ENCODE assay signal across 11 mouse cellular contexts in the genomic region with DNA sequence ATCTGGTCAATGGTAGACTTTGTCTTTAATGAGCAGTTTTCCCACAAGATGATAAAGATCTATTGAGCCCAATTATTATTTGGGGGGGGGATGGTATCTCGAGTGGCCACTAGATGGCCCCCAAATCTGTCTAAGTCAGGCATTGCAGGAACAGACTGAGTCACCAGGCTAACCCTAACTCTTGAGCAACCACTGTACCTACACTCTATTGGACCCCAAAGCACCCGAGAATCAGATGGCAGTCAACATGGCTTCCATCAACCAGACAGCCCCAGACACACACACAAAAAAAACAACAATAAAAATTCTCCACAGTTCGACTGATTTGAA. TPM values are rescaled to one million over a fixed set of nuclear protein-coding genes. Genes with fewer than 3 reads are reported as not detected.
A peak's percentile ranks its signal among the peaks of the same experiment; 100 is the strongest.
DNase-seq lines count a peak whose midpoint lies in the region; ATAC-seq and TF ChIP-seq lines count a peak whose summit lies in the region.
"Had no signal": no experiment of that assay in that cellular context is flagged by ENCODE, and none has a peak within 500 bp of the region (broad histone marks: within the 10 kb centered on the region; RNA-seq: fewer than 3 reads in every experiment).

No protein-coding gene starts in this region.

- no peak overlapping the region for H3K4me3 ChIP-seq in lung, adult 2 months (replicated peaks; ENCODE audit: extremely low read depth, low read depth, low read length)
- H3K4me3 ChIP-seq: intestine, embryonic 15.5 days; limb, embryonic 12.5 days had no signal

- peak; percentile 46 for DNase-seq in embryo, embryonic 10.5 days (ENCODE audit: low spot score)
- DNase-seq in embryo, embryonic 10 days (ENCODE audit: low spot score) = no peak
- no peak for DNase-seq in lung, adult 2 months
- DNase-seq in lung, adult 18-20 months = no peak
- DNase-seq in NIH3T3 (ENCODE audit: low read depth) = peak; percentile 58
- DNase-seq in gastrocnemius, postnatal 36 days = no peak
- DNase-seq in layer of hippocampus, postnatal 25 days (ENCODE audit: extremely low spot score in 1 of 2, low spot score in 1 of 2) = no peak
- DNase-seq: right cerebral cortex, postnatal 14 days had no signal

- intact Hi-C loops in gastrocnemius, postnatal 36 days (cut with DNase I) = no loop called here

- no peak for TF ChIP-seq POLR2A in lung, adult 2 months (IDR thresholded peaks at IDR 0.05; ENCODE audit: borderline replicate concordance, extremely low read depth, low read depth, low read length)

- 33% methylated on average over 3 of the region's 3 CpGs for WGBS in lung, adult 2 months

- ATAC-seq in neutrophil, adult 5-6 weeks (ENCODE audit: extremely low read depth, insufficient number of reproducible peaks, low FRiP score, poor library complexity, severe bottlenecking) = peak; percentile 64; the same call in 1 of the 2 replicates
- ATAC-seq: intestine, embryonic 15.5 days had no signal

- peak; percentile 28; the same call in 1 of the 2 replicates for TF ChIP-seq CTCF in lung, adult 2 months (IDR thresholded peaks at IDR 0.05; ENCODE audit: insufficient read depth, low read length)

- H3K4me1 ChIP-seq in lung, adult 2 months (ENCODE audit: control insufficient read depth, insufficient read depth, low read length) = no peaks in the 10 kb centered on the region
- H3K4me1 ChIP-seq: limb, embryonic 12.5 days had no signal

RNA-seq across cellular contexts. Expression of gene Myl9, which starts 12.5 kb away (rescaled TPM):
- 174 and 258 TPM in 2 replicates for polyA plus RNA-seq in lung, adult 2 months (2012; rRNA removed)
- total RNA-seq in neutrophil, adult 5-6 weeks (2017) = 22.3 and 27.6 TPM in 2 replicates
- 10 to 100 TPM; 44.2 to 82.8 TPM for total RNA-seq in gastrocnemius, postnatal 36 days (2021)
- 10 to 100 TPM; 14.3 to 18.8 TPM for total RNA-seq in layer of hippocampus, postnatal 25 days (2021)

RNA-seq across cellular contexts. Expression of gene Tgif2, which starts 52.1 kb away (rescaled TPM):
- polyA plus RNA-seq in lung, adult 2 months (2012; rRNA removed) = 8.4 and 11.8 TPM in 2 replicates
- total RNA-seq in neutrophil, adult 5-6 weeks (2017) = 9.9 and 15.8 TPM in 2 replicates
- total RNA-seq in gastrocnemius, postnatal 36 days (2021) = under 1 TPM; 0.32 to 0.51 TPM
- total RNA-seq in layer of hippocampus, postnatal 25 days (2021) = 1 to 10 TPM; 1.1 to 2.1 TPM

Comparison
In these comparisons a context has a peak if more than half of its experiments do, and no peak if none do; other contexts are left out.
1. DNase-seq: peak in embryo, embryonic 10.5 days (single experiment) and NIH3T3 (single experiment); none in embryo, embryonic 10 days (single experiment), lung, adult 2 months (single experiment), lung, adult 18-20 months (0 of 2), gastrocnemius, postnatal 36 days (0 of 2) and layer of hippocampus, postnatal 25 days (0 of 2).